Mouse (Mus musculus): ENCODE measurements around the gene Tas1r1.

Gene Tas1r1

GRCm38 (mm10) chr4:151988342-151989109, 49.8 kb downstream of the Tas1r1 start, which contains the start of gene Thap3:
Gene Thap3 (minus strand): TSS chr4:151988997.
- DNase-seq (ENCODE audit: low spot score in 2 of 2), result peak; percentile 79 to 82

GRCm38 (mm10) chr4:151988014-151988341, 50.4 kb downstream of the Tas1r1 start:
- DNase-seq (ENCODE audit: low spot score in 2 of 2), result no peak

GRCm38 (mm10) chr4:151986650-151987049, 51.7 kb downstream of the Tas1r1 start:
- DNase-seq (ENCODE audit: low spot score in 2 of 2), result no peak

GRCm38 (mm10) chr4:151985886-151986285, 52.5 kb downstream of the Tas1r1 start:
- DNase-seq (ENCODE audit: low spot score in 2 of 2), result no peak

DNA sequence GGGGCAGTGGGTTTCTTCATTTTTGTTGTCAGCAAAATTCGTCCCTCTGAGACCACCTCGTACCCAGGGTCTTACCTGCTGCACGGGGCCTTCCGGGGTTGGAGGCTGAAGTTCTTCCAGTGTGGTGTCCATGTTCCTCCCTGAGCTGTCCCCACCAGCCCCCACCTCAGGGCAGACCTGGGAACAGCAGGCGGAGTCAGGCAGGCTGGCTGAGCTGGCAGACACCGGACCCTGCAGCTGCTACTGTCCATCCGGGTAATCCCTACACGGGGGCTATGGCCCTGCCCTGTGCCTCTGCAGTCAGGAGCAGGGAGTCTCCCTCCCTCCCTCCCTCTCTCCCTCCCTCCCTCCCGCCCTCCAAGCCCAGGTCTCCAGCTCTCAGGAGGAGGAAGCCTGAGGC, 54.8 kb downstream of the Tas1r1 start:
- no peak for DNase-seq (ENCODE audit: low spot score in 2 of 2)

DNA sequence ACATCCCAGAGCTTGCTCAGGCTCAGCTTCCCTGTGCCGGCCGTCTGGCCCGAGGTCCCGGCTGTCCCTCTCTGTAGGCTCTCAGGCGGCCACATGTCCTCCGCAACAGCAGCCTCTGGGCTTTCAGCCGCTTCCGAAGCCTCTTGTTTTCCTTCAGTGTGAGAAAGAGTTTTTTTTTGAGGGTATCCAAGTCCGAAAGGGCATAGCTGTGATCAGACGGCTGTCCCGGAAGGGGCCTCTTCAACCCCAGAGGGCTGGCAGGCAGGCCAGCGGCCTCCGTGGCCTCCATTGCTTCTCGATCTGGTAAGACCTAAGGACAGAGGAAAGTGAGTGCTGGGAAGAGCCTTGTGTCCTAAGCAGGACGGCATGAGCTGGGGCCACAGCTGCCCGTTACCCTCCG, 55.3 kb downstream of the Tas1r1 start:
- no peak for DNase-seq (ENCODE audit: low spot score in 2 of 2)

GRCm38 (mm10) chr4:151981363-151981762, 57.0 kb downstream of the Tas1r1 start:
- DNase-seq (ENCODE audit: low spot score in 2 of 2), result peak; percentile 43 to 71

DNA sequence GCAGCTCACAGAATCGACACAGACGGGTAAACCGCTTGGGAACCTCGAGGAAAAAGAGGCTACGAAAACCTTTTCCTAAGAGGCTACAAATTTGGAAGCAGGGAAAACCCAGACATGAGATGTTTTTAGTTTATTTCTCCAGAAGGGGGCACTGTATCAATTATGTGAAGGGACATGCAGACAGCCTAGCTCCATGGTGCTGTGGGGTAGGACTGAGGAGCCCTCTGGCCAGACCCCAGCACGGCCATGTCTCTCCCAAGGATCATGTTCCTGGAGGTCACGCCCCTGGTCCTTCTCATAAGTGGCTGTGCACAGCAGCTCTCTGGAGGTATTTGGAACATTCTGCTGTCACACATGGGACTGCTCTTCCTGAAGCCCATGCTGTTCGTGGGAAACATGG, 57.7 kb downstream of the Tas1r1 start:
- peak in 1 of 2 experiments; percentile 22 for DNase-seq (ENCODE audit: low spot score in 2 of 2)

Data from thymus, postnatal 10 days (tissue).